Mouse (Mus musculus): ENCODE results near the gene Htr7. TPM values are rescaled to one million over a fixed set of nuclear protein-coding genes. Genes with fewer than 3 reads are reported as not detected.

Htr7 gene
- total RNA-seq, 2 experiments from 2014 or later, result 8.5 to 9.0 TPM

DNA sequence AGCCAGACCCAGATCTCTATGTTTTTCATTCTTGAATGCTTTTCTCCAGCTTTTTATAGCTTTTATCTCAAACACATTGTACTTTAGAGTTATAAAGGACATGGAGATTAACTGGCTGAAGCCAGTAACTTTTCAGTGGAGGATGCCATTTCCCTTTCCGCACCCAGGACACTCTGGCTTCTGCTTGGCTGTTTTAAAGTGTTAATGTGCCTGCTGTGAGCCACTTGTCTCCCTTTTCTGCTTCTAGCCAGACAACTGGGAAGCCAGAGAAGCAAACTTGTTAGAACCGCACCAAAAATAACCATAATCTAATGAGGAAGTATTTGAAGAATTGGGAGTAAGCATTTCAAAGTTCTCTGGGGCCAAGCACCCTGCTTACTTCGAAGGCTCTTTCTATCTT, 42.5 kb downstream of the Htr7 start:
- Histone ChIP-seq H3K4me3 (no peak overlapping the region), H3K27ac (no peak overlapping the region)
- TF ChIP-seq CTCF (conservative IDR thresholded peaks at IDR 0.05), result no peak
- no peak for DNase-seq (ENCODE audit: low spot score in 2 of 2)

DNA sequence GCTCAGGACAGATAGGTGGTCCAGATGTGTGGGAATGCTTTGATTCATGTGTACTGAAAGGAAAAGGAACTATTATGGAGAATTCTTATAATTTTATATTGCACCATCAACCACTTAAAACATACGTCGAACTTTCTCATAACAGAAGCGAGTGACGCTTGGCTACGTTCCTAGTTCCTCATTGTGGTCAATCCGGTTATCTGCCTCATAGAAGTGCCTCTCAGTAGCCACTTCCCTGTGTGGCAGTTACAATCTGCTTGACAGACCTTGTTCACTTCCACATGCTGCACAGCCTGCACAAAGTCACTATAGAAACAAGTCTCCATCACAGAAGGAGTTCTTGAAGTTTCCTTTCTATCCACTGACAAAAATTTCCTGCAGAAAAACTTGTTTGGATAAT, 51.0 kb downstream of the Htr7 start:
- Histone ChIP-seq H3K27ac (no peak overlapping the region), H3K4me3 (no peak overlapping the region)
- no peak for TF ChIP-seq CTCF (conservative IDR thresholded peaks at IDR 0.05)
- DNase-seq (ENCODE audit: low spot score in 2 of 2), result no peak

DNA sequence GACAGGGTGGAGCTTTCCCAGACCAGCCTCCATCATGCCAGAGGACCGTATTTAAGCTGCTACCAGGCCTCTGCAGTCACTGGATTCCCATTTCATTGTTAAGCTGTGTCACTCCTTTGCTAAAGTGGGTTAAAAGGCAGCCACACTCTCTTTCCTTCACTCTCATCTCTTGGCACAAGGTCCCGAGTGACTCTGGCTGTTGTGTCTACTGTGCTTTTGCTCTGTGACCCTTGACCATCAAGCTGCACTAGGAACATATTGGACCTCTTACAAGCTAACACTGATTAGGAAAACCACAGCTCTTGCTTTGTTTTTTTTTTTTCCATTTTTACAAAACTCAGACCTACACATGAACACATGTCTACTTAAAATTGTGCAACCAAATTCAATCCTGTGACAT, 52.3 kb downstream of the Htr7 start:
- TF ChIP-seq CTCF (conservative IDR thresholded peaks at IDR 0.05), result no peak
- Histone ChIP-seq H3K4me3 (no peak overlapping the region), H3K27ac (no peak overlapping the region)
- no peak for DNase-seq (ENCODE audit: low spot score in 2 of 2)

DNA sequence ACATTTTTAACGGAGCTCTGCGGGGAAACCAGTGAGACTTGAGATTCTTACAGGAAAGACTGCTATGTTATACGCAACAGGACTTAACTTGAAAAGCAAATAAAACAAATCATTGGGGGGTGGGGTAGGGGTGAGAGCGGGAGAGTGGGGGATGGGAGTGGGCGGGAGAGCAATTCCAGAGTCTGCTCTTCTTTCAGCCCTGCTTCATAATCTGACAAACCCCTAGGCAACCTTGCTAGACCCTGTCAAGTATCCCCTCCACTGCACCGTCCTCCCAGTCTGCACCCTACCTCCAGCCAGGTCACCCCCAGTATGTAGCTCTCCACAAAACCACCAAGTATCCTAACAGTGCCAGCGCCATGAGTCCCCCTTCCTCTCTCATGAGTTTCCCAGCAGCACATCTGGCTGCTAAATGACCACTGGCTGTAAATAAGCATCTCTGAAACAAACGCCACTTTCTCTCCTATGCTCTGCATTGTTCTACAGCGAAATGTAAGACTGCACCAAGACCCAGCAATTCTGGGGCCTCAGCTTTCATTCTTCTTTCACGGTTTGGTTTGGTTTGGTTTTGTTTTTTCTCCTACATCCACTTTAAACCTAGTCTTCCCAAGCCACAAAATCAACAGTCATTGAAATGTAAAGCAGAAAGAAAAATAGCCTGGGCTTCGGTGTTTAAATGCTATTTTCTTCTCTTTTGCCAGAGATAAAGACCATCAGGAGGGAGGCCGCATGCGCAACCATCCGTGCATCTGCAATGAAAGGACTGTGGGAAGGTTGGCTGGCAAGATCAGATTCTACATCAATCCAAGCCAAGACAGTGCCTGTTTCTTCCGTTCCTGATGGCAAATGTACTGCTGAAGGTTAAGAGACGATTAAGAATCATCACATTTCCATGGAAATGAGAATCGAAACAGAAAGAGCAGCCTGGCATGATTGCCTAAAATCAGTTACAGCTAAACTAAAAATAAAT, 54.5 kb downstream of the Htr7 start:
- H3K27ac ChIP-seq, result peak overlapping the region; percentile 78
- H3K4me3 ChIP-seq, result no peak overlapping the region; the same call in 1 of the 2 replicates
- DNase-seq (ENCODE audit: low spot score in 2 of 2), result peak; percentile 42 to 60
- no peak for TF ChIP-seq CTCF (conservative IDR thresholded peaks at IDR 0.05)

DNA sequence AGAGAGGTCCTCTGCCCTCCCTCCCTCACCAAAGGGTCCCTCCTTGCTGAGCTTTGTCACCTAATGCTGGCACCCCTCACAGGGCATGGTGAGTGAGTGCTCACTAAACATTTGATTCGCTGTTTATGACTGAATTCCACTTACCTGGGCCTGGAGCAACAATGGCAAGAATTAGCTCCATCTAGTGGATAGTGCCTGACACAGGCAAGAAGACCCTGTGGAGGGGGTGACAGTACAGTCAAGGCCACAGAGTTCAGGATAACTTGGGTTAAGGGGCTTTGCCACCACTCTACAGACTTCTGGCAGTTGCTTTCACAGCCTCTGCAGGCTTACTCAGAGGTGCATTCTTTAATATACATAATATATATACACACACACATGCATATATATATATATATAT, 55.8 kb downstream of the Htr7 start:
- no peak for DNase-seq (ENCODE audit: low spot score in 2 of 2)
- Histone ChIP-seq H3K27ac (no peak overlapping the region), H3K4me3 (no peak overlapping the region)
- peak; percentile 67 for TF ChIP-seq CTCF (conservative IDR thresholded peaks at IDR 0.05)

DNA sequence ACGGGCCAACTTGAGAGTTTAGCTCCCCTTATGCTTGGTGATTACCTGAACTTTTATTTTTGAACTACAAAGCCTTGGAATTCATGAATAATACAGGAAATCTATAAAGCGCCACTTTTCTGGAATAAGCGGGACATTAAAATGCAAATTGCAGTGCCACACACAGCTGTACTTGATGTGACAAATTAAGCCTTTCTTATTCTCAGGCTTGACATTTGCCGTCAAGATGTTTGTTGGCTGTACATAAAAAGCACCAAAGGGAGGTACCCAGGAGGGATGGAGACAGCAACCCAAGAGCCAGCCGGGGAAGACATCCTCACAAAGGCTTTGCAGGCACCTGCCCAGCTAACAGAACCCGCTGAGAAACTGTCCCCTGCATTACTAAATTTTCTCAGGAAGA, 56.4 kb downstream of the Htr7 start:
- no peak for DNase-seq (ENCODE audit: low spot score in 2 of 2)
- Histone ChIP-seq H3K4me3 (no peak overlapping the region), H3K27ac (no peak overlapping the region)
- no peak for TF ChIP-seq CTCF (conservative IDR thresholded peaks at IDR 0.05)

DNA sequence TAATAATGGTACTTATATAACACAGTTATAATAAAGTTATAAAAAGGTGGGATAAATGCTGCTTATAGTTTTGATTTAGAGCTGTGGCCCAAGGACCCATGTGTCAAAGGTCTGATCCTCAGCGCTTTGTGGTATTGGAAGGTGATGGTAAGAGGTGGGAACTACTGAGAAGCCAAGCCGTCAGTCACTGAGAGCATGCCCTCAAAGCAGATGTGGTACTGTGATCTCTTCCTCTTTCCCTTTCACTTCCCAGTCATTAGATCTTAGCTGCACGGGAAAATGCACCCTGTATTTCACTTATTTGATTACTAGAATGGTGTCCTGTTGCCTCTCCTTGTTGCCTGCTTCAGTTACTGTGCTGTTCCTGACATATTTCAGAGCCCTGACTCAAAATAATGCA, 59.9 kb downstream of the Htr7 start:
- Histone ChIP-seq H3K27ac (no peak overlapping the region), H3K4me3 (no peak overlapping the region)
- DNase-seq (ENCODE audit: low spot score in 2 of 2), result no peak
- TF ChIP-seq CTCF (conservative IDR thresholded peaks at IDR 0.05), result no peak

DNA sequence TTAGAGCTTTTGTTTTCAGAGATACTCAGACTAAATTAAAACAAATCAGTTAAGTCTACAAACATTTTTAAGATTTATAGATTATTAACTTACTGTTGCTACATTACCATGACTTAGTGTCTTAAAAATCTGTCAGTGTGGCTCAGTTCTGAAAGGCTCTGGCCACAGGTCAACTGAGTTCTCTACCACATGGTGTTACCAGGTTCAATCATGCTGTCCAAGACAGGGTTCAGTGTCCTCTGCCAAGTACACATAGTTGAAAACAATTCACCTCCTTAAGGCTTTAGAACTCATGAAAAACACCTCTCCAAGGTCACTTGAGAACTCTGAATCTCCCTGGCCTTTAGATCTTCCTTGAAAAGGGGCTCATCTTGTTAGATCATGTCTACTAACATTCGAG, 69.8 kb downstream of the Htr7 start:
- no peak overlapping the region for H3K4me3 ChIP-seq
- H3K27ac ChIP-seq, result no peak overlapping the region
- DNase-seq (ENCODE audit: low spot score in 2 of 2), result no peak
- TF ChIP-seq CTCF (conservative IDR thresholded peaks at IDR 0.05), result no peak

DNA sequence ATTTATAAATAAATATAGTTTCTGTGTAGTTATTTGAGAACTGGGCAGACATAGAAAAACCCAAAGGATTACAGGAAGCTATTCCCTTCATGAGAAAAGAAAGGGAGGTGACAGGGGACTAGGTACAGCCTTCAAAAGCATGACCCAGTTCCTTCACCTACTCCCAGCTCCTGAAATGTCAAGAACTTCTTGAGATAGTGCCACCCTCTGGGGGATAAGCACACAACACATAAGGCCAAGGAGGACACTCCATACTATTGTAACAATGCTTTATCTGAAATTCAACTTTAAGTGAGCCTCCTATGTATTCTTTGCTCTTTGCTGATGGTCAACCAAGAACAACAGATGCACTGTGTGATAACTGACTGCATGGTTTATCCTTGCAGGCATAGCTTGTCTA, 82.6 kb downstream of the Htr7 start:
- 0 out of 2 replicates have a peak, but pooled peaks have one; percentile 16 for TF ChIP-seq CTCF (conservative IDR thresholded peaks at IDR 0.05)
- no peak for DNase-seq (ENCODE audit: low spot score in 2 of 2)
- H3K27ac ChIP-seq, result no peak overlapping the region

DNA sequence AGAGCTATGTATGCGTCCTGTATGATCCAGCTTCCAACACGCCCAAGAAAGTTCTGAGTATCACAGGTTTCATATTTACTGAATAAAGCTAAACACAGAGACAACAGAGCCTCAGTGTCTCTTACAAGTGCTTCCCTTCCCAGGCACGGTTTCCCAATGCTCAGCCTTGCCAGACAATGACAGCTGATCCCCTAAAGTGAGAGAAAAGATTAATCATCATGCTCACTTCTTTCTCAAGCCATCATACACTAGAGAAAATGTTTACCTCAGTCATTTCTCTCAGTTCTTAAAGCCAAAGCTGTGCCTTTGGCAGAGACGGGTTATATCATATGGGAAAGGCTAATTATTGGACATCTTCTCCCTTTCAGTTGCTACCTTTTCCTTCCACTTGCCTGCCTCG, 99.7 kb downstream of the Htr7 start:
- Histone ChIP-seq H3K4me3 (no peak overlapping the region), H3K27ac (no peak overlapping the region)
- no peak for TF ChIP-seq CTCF (conservative IDR thresholded peaks at IDR 0.05)
- no peak for DNase-seq (ENCODE audit: low spot score in 2 of 2)

More for the DNA sequence above, 82.6 kb downstream of the Htr7 start:
- H3K4me3 ChIP-seq, result no peak overlapping the region

DNA sequence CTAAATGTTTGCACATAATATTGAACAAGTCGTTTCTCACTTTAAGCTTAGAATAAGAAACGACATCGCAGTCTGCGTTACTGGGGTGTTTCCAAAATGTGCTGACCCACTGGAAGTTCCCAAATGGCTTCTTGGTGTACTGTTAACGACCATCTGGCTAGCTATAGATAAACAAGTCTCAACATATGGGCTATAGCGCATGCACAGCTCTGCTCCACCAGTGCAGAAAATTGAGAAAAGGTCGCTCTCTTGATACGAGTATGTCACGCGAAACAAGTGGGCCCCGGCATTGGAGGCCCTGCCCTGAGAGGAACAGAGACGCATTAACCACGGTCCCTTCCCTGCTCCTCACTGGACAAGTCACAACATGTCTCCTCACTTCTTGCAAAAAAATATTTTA, 101.6 kb downstream of the Htr7 start:
- Histone ChIP-seq H3K4me3 (no peak overlapping the region), H3K27ac (no peak overlapping the region)
- TF ChIP-seq CTCF (conservative IDR thresholded peaks at IDR 0.05), result no peak
- DNase-seq (ENCODE audit: low spot score in 2 of 2), result no peak

DNA sequence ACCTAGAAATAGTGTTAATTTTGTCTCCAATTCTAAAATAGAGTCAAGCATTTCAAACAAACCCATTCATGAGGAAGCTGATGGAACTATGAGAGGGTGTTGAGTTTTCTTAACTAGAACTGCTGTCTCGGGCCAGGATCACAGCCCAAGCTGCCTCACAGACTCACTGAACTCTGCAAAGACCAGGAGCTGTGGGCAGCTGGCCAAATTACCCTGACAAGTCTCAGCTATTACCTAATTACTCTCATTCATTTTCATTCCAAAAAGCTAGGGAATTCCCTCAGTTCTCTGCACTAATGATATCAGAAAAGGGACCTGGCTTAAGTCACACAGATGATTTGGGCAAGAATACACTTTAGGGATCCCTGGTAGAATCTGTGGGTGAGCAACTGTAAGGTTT, 107.4 kb downstream of the Htr7 start:
- no peak for DNase-seq (ENCODE audit: low spot score in 2 of 2)
- H3K27ac ChIP-seq, result no peak overlapping the region
- no peak for TF ChIP-seq CTCF (conservative IDR thresholded peaks at IDR 0.05)
- H3K4me3 ChIP-seq, result no peak overlapping the region

DNA sequence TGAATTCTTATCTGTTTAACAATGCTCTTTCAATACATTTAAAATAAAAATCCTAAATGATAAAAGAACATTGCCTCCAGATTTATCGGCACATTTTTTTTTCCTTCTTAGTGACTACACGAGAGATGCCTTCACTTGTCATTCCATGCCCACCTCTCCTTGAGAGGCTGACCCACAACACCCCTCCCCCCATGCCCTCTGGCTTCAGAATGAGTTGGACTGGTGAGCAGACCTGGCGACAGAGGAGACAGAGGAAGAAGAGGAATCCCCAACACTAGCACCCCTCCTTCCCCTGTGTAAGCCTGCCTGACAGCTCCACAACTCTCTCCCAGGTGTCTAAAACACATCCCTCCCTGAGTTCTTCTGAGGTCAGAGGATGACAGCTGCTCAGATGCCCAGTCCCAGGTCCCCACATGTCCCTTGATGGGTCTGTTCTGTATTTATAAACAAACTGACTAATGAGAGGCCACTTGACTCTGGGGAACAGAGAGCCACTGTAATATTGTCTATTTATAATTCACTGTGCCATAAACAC, 132.3 kb downstream of the Htr7 start:
- H3K4me3 ChIP-seq, result no peak overlapping the region
- no peak for TF ChIP-seq CTCF (conservative IDR thresholded peaks at IDR 0.05)
- DNase-seq (ENCODE audit: low spot score in 2 of 2), result no peak

DNA sequence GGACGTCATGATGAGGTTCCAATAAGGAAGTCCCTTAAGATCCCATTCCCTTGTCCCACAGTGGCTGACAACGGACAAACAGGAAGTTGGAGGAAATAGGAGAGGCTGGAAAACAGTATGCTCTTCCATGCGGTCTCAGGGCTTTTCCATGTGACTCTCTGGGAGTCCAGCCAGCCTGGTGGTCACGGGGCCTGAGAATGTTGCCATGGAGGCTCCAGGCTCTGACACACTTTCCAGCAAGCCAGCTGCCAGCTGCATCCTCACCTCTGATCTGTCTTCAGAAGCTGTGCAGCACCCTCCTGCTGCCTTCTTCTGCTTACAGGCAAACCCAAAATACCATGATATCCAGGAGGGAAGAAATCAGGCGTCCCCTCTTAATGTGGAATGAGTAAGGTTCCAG, 132.9 kb downstream of the Htr7 start:
- TF ChIP-seq CTCF (conservative IDR thresholded peaks at IDR 0.05), result no peak
- peak; percentile 63 to 69 for DNase-seq (ENCODE audit: low spot score in 2 of 2)
- Histone ChIP-seq H3K27ac (peak overlapping the region; percentile 39; the same call in 1 of the 2 replicates), H3K4me3 (peak overlapping the region; percentile 11; the same call in 1 of the 2 replicates)

More for the DNA sequence above, 132.3 kb downstream of the Htr7 start:
- H3K27ac ChIP-seq, result no peak overlapping the region; the same call in 1 of the 2 replicates

Other genes with a start within 250 kb of the Htr7 start
- gene Rpp30, start 26.2 kb upstream of the Htr7 start, total RNA-seq (2021), result 10 to 100 TPM; 17.0 to 17.4 TPM
- gene Ankrd1, start 62.6 kb upstream of the Htr7 start, total RNA-seq (2021), result not detected

Measured in layer of hippocampus, adult 2 months (tissue).